Mouse (Mus musculus): ENCODE measurements at regions not wholly inside any gene's neighbourhood (a gene's known extent, or its start where the extent isn't known, plus 50 kb on each side); places are given as distances from the start of the nearest gene placed in this dataset.
"Not testable (repeated sequence)": the region's sequence is repeated elsewhere in the genome, so short reads cannot be mapped to it uniquely, and the experiment has no call there.

DNA sequence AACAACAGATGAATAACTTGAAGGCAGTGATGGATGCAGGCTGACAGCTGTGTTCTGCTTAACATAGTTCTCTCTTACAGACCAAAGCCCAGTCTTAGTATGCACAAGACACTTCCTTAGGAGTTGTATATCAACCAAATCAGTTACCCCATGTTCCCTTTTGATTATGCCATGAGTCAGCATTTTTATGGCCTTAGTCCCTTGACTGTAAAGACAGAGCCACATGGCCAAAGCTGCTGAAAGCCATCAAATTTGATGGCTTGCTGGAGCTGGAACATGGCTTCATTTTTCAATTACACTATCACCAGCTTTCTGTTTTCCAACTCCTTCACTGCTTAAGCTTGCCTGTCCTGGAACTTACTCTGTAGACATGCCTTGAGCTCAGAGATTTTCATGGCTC lies 383.4 kb upstream of the Ercc4 start:
- no peaks in the 10 kb centered on the region for H3K36me3 ChIP-seq (replicated peaks)
- no peak overlapping the region for H3K4me3 ChIP-seq (ENCODE audit: low read depth, low read length)
- ATAC-seq (ENCODE audit: extremely low read depth, insufficient number of reproducible peaks, low FRiP score, poor library complexity, severe bottlenecking) (no peak), DNase-seq (ENCODE audit: low spot score) (no peak)
- no peaks in the 10 kb centered on the region for H3K9me3 ChIP-seq (replicated peaks)
- TF ChIP-seq POLR2AphosphoS5 (IDR thresholded peaks at IDR 0.05; ENCODE audit: insufficient replicate concordance, low read depth, low read length) (no peak), GATA1 (IDR thresholded peaks at IDR 0.05; ENCODE audit: borderline replicate concordance, low read length) (no peak), CTCF (IDR thresholded peaks at IDR 0.05; ENCODE audit: low read depth, low read length) (no peak), GATA2 (IDR thresholded peaks at IDR 0.05; ENCODE audit: borderline replicate concordance, low read depth, low read length) (no peak), TAL1 (conservative IDR thresholded peaks at IDR 0.05; ENCODE audit: low read depth, low read length) (no peak)
- no peaks in the 10 kb centered on the region for H3K27me3 ChIP-seq (ENCODE audit: insufficient read depth, low read length)
- H3K4me1 ChIP-seq (ENCODE audit: insufficient read depth, low read depth, low read length), result no peaks in the 10 kb centered on the region

DNA sequence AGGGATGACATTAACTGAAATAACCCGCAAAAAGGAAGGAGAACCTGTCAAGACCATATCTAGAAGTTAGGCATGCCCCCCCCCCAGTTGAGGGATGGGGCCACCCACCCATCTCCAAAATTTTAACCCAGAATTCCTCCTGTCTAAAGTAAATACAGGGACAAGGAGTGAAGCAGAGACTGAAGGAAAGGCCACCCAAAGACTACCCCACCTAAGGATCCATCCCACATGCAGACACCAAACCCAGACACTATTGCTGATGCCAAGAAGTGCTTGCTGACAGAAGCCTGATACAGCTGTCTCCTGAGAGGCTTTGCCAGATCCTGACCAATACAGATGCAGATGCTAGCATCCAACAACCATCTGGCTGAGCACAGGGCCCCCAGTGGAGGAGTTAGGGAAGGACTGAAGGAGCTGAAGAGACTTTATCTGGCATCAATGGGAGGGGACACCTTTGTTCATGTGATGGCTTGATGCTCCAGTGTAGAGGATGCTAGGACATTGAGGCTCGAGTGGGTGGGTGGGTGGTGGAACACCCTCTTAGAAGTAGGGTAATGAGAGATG lies 379.2 kb upstream of the Ercc4 start:
- ATAC-seq (ENCODE audit: extremely low read depth, insufficient number of reproducible peaks, low FRiP score, poor library complexity, severe bottlenecking), result not testable (repeated sequence)

DNA sequence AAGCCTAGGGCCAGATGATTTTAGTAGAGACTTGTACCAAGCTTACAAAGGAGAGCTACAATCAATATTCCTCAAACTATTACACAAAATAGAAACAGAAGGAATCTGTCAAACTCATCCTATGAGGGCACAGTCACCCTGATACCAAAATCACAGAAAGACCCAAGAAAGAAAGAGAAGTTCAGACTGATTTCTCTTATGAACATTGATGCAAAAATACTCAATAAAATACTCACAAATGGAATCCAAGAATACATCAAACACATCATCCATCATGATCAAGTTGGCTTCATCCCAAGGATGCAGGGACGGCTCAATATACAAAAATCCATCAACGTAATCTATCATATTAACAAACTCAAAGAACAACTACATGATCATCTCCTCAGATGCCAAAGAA lies 377.9 kb upstream of the Ercc4 start:
- no peaks in the 10 kb centered on the region for H3K4me1 ChIP-seq (ENCODE audit: insufficient read depth, low read depth, low read length)
- H3K4me3 ChIP-seq (ENCODE audit: low read depth, low read length), result no peak overlapping the region
- no peaks in the 10 kb centered on the region for H3K36me3 ChIP-seq (replicated peaks)
- no peaks in the 10 kb centered on the region for H3K9me3 ChIP-seq (replicated peaks)
- TF ChIP-seq TAL1 (conservative IDR thresholded peaks at IDR 0.05; ENCODE audit: low read depth, low read length) (no peak), POLR2AphosphoS5 (IDR thresholded peaks at IDR 0.05; ENCODE audit: insufficient replicate concordance, low read depth, low read length) (no peak), GATA2 (IDR thresholded peaks at IDR 0.05; ENCODE audit: borderline replicate concordance, low read depth, low read length) (no peak), CTCF (IDR thresholded peaks at IDR 0.05; ENCODE audit: low read depth, low read length) (no peak), GATA1 (IDR thresholded peaks at IDR 0.05; ENCODE audit: borderline replicate concordance, low read length) (no peak)
- ATAC-seq (ENCODE audit: extremely low read depth, insufficient number of reproducible peaks, low FRiP score, poor library complexity, severe bottlenecking), result no peak
- no peak for DNase-seq (ENCODE audit: low spot score)
- no peaks in the 10 kb centered on the region for H3K27me3 ChIP-seq (ENCODE audit: insufficient read depth, low read length)

More for the DNA sequence above, 379.2 kb upstream of the Ercc4 start:
- H3K4me3 ChIP-seq (ENCODE audit: low read depth, low read length); H3K4me1 ChIP-seq (ENCODE audit: insufficient read depth, low read depth, low read length); H3K27me3 ChIP-seq (ENCODE audit: insufficient read depth, low read length); H3K36me3 ChIP-seq (replicated peaks); H3K9me3 ChIP-seq (replicated peaks); DNase-seq (ENCODE audit: low spot score): not testable (repeated sequence)

DNA sequence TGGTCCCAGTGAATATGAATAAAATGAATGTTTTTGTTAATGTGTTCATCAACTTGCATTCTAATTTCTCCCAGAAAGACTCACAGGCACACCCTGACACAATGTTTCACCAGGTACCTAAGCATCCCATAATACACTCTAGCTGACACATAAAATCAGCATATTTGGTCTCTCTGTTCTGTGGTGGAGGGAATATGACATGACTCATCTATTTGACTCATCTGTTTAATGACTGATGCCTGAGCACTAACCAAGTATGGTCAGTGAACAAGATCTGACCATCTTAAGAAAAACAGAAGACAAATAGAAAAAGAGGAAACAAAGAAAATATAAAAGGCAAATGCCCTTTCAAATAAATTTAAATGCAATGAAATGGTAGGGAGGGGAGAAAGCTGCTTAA lies 367.0 kb upstream of the Ercc4 start:
- DNase-seq (ENCODE audit: low spot score), result no peak
- Histone ChIP-seq H3K27me3 (ENCODE audit: insufficient read depth, low read length) (no peaks in the 10 kb centered on the region), H3K4me3 (ENCODE audit: low read depth, low read length) (no peak overlapping the region), H3K36me3 (replicated peaks) (no peaks in the 10 kb centered on the region), H3K9me3 (replicated peaks) (no peaks in the 10 kb centered on the region), H3K4me1 (ENCODE audit: insufficient read depth, low read depth, low read length) (no peaks in the 10 kb centered on the region)
- ATAC-seq (ENCODE audit: extremely low read depth, insufficient number of reproducible peaks, low FRiP score, poor library complexity, severe bottlenecking), result no peak
- no peak for TF ChIP-seq GATA2 (IDR thresholded peaks at IDR 0.05; ENCODE audit: borderline replicate concordance, low read depth, low read length)

DNA sequence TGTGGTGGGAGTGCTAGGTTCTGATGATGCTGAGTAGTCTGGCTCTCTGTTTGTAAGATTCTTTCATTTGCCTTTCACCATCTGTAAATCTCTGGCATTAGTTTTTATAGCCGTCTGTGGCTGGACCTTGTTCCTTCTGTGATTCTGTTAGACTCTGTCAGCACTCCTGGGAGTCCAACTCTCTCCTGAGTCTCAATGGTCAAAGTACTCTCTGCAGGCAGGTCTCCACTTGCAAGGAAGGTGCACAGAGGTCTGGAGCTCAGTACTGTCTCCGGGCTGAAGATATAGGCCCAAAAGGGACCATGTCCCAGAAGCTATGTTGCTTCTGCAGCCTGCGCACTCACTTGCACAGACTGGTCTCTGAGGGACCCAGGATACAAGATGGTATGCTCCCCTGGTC lies 356.3 kb upstream of the Ercc4 start:
- ATAC-seq (ENCODE audit: extremely low read depth, insufficient number of reproducible peaks, low FRiP score, poor library complexity, severe bottlenecking), result no peak
- no peak overlapping the region for H3K4me3 ChIP-seq (ENCODE audit: low read depth, low read length)
- no peaks in the 10 kb centered on the region for H3K4me1 ChIP-seq (ENCODE audit: insufficient read depth, low read depth, low read length)
- TF ChIP-seq CTCF (IDR thresholded peaks at IDR 0.05; ENCODE audit: low read depth, low read length), result no peak
- no peak for DNase-seq (ENCODE audit: low spot score)
- no peaks in the 10 kb centered on the region for H3K9me3 ChIP-seq (replicated peaks)
- H3K27me3 ChIP-seq (ENCODE audit: insufficient read depth, low read length), result no peaks in the 10 kb centered on the region
- no peaks in the 10 kb centered on the region for H3K36me3 ChIP-seq (replicated peaks)

DNA sequence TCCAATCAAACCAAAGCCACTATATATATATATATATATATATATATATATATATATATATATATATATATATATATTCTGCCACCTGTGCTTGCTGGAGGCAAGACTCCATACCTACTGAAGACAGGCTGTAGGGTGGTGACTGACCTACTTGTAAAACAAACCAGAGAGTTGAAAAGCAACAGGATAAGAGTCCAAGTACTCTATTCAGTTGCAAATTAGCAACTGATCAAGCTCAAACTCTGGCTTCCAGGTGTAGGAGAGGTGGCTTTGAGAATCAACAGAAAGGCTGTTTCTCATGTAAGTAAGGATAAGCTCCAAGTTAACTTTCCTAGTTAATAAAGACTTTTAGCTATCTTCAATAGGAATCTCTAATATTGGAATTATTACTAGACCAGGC lies 355.1 kb upstream of the Ercc4 start:
- H3K4me1 ChIP-seq (ENCODE audit: insufficient read depth, low read depth, low read length), result no peaks in the 10 kb centered on the region
- no peak for ATAC-seq (ENCODE audit: extremely low read depth, insufficient number of reproducible peaks, low FRiP score, poor library complexity, severe bottlenecking)
- H3K27me3 ChIP-seq (ENCODE audit: insufficient read depth, low read length), result no peaks in the 10 kb centered on the region
- no peak for DNase-seq (ENCODE audit: low spot score)
- TF ChIP-seq GATA1 (IDR thresholded peaks at IDR 0.05; ENCODE audit: borderline replicate concordance, low read length) (no peak), CTCF (IDR thresholded peaks at IDR 0.05; ENCODE audit: low read depth, low read length) (no peak), GATA2 (IDR thresholded peaks at IDR 0.05; ENCODE audit: borderline replicate concordance, low read depth, low read length) (no peak), POLR2AphosphoS5 (IDR thresholded peaks at IDR 0.05; ENCODE audit: insufficient replicate concordance, low read depth, low read length) (no peak), TAL1 (conservative IDR thresholded peaks at IDR 0.05; ENCODE audit: low read depth, low read length) (no peak)
- H3K4me3 ChIP-seq (ENCODE audit: low read depth, low read length), result no peak overlapping the region
- no peaks in the 10 kb centered on the region for H3K9me3 ChIP-seq (replicated peaks)
- no peaks in the 10 kb centered on the region for H3K36me3 ChIP-seq (replicated peaks)

DNA sequence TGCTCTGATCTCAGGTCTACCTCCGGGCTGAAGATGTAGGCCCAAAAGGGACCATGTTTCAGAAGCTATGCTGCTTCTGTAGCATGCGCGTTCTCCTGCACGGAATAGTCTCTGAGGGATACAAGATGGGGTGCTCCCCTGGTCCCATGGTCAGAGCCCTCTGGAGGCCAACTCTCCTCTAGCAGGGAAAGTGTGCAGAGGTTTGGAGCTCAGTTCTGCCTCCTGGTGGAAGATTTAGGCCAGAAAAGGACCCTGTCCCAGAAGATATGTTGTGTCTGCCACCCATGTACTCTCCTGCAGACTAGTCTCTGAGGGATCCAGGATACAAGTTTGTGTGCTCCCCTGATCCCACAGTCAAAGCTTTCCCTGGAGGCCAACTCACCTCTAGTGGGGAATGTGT lies 350.9 kb upstream of the Ercc4 start:
- no peak for ATAC-seq (ENCODE audit: extremely low read depth, insufficient number of reproducible peaks, low FRiP score, poor library complexity, severe bottlenecking)
- Histone ChIP-seq H3K36me3 (replicated peaks) (no peaks in the 10 kb centered on the region), H3K9me3 (replicated peaks) (no peaks in the 10 kb centered on the region), H3K27me3 (ENCODE audit: insufficient read depth, low read length) (no peaks in the 10 kb centered on the region), H3K4me1 (ENCODE audit: insufficient read depth, low read depth, low read length) (no peaks in the 10 kb centered on the region), H3K4me3 (ENCODE audit: low read depth, low read length) (no peak overlapping the region)
- no peak for DNase-seq (ENCODE audit: low spot score)
- no peak for TF ChIP-seq POLR2AphosphoS5 (IDR thresholded peaks at IDR 0.05; ENCODE audit: insufficient replicate concordance, low read depth, low read length)
- no peak for TF ChIP-seq GATA2 (IDR thresholded peaks at IDR 0.05; ENCODE audit: borderline replicate concordance, low read depth, low read length)
- no peak for TF ChIP-seq GATA1 (IDR thresholded peaks at IDR 0.05; ENCODE audit: borderline replicate concordance, low read length)
- no peak for TF ChIP-seq TAL1 (conservative IDR thresholded peaks at IDR 0.05; ENCODE audit: low read depth, low read length)
- TF ChIP-seq CTCF (IDR thresholded peaks at IDR 0.05; ENCODE audit: low read depth, low read length), result no peak
